Mouse (Mus musculus) midbrain, postnatal 0 days (tissue): ENCODE data around the gene Ptprj. TPM values are rescaled to one million over a fixed set of nuclear protein-coding genes. Genes with fewer than 3 reads are reported as not detected.

Experiments
- ATAC-seq: fragments of 200-750 bp; cut with Nextera tagmentation; 2 replicates; pipeline ENCODE4 v1.8.0; 2017; ENCODE audit warnings: moderate number of reproducible peaks, mild to moderate bottlenecking, moderate TSS enrichment, moderate library complexity; ENCODE audit not compliant: low FRiP score
- DNase-seq: peaks from one replicate; pipeline ENCODE4 v3.0.0-alpha.2; 2015; ENCODE audit warnings: low spot score
- H3K27ac ChIP-seq: fragments of 300-500 bp; sonication (generic); 2 replicates; pipeline ENCODE4 v1.5.1; 2014; ENCODE audit warnings: low read depth, mild to moderate bottlenecking, low read length, mixed read lengths
- H3K27me3 ChIP-seq: fragments of 300-500 bp; sonication (generic); 2 replicates; pipeline ENCODE4 v1.6.1; 2014; ENCODE audit warnings: low read length, control low read depth, mixed read lengths; ENCODE audit not compliant: insufficient read depth
- H3K36me3 ChIP-seq: fragments of 300-500 bp; sonication (generic); 2 replicates; pipeline ENCODE4 v1.6.1; 2014; ENCODE audit warnings: low read length, control low read depth, mixed read lengths; ENCODE audit not compliant: insufficient read depth
- H3K4me1 ChIP-seq: fragments of 300-500 bp; sonication (generic); 2 replicates; pipeline ENCODE4 v1.6.1; 2014; ENCODE audit warnings: mild to moderate bottlenecking, control low read depth, antibody characterized with exemption, low read length, mixed read lengths; ENCODE audit not compliant: insufficient read depth
- H3K4me2 ChIP-seq: fragments of 300-500 bp; sonication (generic); 2 replicates; pipeline ENCODE4 v1.6.1; 2014; ENCODE audit warnings: low read depth, mild to moderate bottlenecking, low read length, mixed read lengths; ENCODE audit not compliant: poor library complexity, severe bottlenecking
- H3K4me3 ChIP-seq: fragments of 300-500 bp; sonication (generic); 2 replicates; pipeline ENCODE4 v1.5.1; 2014; ENCODE audit warnings: low read depth, mild to moderate bottlenecking, low read length, moderate library complexity
- H3K9ac ChIP-seq: fragments of 300-500 bp; sonication (generic); replicated peaks from 2 replicates; pipeline ENCODE4 v1.6.1; 2014; ENCODE audit warnings: mild to moderate bottlenecking, low read length, moderate library complexity, mixed read lengths; ENCODE audit not compliant: poor library complexity, severe bottlenecking
- H3K9me3 ChIP-seq: fragments of 300-500 bp; sonication (generic); 2 replicates; pipeline ENCODE4 v1.6.1; 2016; ENCODE audit warnings: low read length, control low read depth
- CTCF ChIP-seq: IDR thresholded peaks from 2 replicates; pipeline ENCODE4 v1.5.1; 2016; ENCODE audit warnings: antibody characterized with exemption, mild to moderate bottlenecking
- WGBS: fragments of 180-500 bp; shearing (Covaris S2); extraction: QIAGEN DNeasy Blood & Tissue Kit; methylation state at CpG from one replicate; pipeline ENCODE4 v1.1.7; 2014; 5-methylcytosine and 5-hydroxymethylcytosine counted together
- polyA plus RNA-seq: library from polyadenylated mRNA; unstranded; fragments of >200 nt; fragmentation: Nextera tagmentation; extraction: Ambion mirVana; gene quantifications from 2 replicates; pipeline ENCODE4 v1.2.1, GENCODE M21; 2015
- total RNA-seq: library from RNA; depleted of rRNA; stranded (reverse); fragments of >200 nt; gene quantifications from 2 replicates; pipeline ENCODE4 v1.2.3, GENCODE M21; 2014

The Ptprj gene
- total and polyA plus RNA-seq, 2 experiments from 2014 or later: 4.3 to 36.6 TPM

DNA sequence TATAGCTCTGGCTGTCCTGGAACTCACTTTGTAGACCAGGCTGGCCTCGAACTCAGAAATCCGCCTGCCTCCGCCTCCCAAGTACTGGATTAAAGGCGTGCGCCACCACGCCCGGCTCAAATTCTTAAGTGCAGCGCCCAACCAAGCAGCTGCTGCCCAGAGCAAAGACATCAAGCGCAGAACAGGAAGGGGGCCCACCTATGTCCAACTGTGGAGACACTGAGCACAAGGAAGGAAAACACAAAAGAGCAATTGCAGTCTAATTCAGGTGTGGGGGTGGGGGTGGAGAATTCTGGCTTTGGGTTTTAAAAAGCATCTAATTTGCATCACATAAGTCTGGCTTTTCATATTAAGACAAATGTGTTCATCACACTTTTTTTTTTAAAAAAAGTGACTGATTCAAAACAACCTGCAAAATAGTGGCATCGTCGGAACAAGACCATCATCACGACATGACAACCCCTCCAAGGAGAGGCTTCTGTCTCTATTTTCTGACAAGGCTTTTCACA, 20.7 kb downstream of the Ptprj start:
- TF ChIP-seq CTCF: no peak
- no peaks in the 10 kb centered on the region for H3K9me3 ChIP-seq
- ATAC-seq: no peak
- H3K4me1 ChIP-seq: peaks cover 6% of the 10 kb centered on the region; the same call in 1 of the 2 replicates
- H3K9ac ChIP-seq: no peak overlapping the region
- no peak overlapping the region for H3K4me2 ChIP-seq
- H3K27me3 ChIP-seq: no peaks in the 10 kb centered on the region
- H3K36me3 ChIP-seq: no peaks in the 10 kb centered on the region
- no peak overlapping the region for H3K4me3 ChIP-seq
- WGBS: 82% methylated on average over 12 of the region's 12 CpGs
- H3K27ac ChIP-seq: no peak overlapping the region
- DNase-seq: no peak

DNA sequence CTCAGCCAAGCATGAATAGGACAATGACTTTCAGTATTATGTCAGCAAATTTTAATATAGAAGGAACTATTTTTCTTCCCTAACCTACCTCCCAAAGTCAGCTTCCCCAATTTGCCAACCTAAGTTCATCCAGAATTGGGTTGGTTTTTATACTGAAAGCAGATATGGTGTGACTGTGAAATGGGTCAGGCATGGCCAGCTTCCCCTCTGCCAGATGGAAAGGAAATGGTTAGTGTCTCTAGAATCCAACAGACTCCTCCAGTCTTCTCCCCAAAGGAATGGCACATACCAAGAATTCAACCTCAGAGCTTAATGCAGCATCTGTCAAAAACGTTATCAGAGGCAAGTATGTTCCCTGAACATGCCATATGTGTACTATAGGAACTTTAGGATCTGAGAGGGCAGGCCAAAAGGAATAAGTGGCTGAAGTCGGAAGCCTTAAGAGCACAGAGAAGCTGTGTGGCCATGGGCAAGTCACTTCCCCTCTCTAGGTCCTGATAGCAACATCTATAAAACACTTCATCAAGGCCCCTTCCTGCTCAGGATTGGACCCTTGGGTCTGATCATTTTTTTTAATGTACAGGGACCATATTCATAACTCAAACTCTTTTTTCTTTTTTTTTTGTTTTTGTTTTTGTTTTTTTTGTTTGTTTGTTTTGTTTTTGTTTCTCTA, 21.3 kb downstream of the Ptprj start:
- no peak for ATAC-seq
- 76% methylated on average over 2 of the region's 2 CpGs for WGBS

DNA sequence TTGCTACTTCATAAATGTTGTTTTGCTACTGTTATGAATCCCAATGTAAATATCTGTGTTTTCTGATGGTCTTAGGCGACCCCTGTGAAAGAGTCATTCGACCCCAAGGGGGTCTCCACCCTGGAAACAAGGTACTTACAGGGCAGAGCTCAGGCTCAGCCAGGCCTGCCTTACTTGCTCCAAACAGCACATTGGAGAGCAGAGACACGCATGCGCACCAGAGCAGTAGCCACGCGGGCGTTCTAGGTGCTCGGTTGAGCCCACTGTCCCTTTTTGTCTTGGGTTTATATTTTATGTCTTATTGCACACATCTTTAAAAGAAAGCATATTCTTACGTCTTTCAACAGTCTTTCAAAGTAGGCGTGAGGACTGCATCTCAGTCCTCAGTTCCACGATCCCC, 22.1 kb downstream of the Ptprj start:
- H3K4me1 ChIP-seq: peaks cover 6% of the 10 kb centered on the region; the same call in 1 of the 2 replicates
- WGBS: 88% methylated on average over 11 of the region's 11 CpGs
- DNase-seq: no peak
- no peak overlapping the region for H3K27ac ChIP-seq
- no peak overlapping the region for H3K4me2 ChIP-seq
- TF ChIP-seq CTCF: no peak
- no peaks in the 10 kb centered on the region for H3K27me3 ChIP-seq
- H3K4me3 ChIP-seq: no peak overlapping the region
- H3K9me3 ChIP-seq: no peaks in the 10 kb centered on the region
- no peak for ATAC-seq
- H3K36me3 ChIP-seq: no peaks in the 10 kb centered on the region
- H3K9ac ChIP-seq: no peak overlapping the region

More for the DNA sequence above, 21.3 kb downstream of the Ptprj start:
- Histone ChIP-seq H3K27me3 (no peaks in the 10 kb centered on the region), H3K36me3 (no peaks in the 10 kb centered on the region), H3K27ac (no peak overlapping the region), H3K4me2 (no peak overlapping the region), H3K9ac (no peak overlapping the region), H3K4me3 (no peak overlapping the region), H3K4me1 (peaks cover 6% of the 10 kb centered on the region; the same call in 1 of the 2 replicates), H3K9me3 (no peaks in the 10 kb centered on the region)
- no peak for TF ChIP-seq CTCF
- DNase-seq: no peak

DNA sequence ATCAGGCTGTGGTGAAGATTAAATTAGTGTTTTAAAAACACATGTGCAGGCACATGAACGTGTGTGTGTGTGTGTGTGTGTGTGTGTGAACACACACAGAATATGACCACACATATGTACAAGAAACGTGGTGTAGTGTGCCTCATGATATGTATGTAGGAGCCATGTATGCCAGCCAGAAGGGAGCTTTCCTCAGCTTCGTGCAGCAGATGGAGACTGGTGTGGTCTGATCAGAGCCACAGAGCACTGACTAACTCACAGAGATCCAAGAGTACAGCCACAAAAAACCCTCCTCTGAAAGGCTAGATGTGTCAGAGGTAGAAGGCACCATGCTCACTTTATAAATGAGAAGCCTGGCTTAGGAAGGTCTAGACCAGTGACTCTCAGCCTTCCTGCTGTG, 22.5 kb downstream of the Ptprj start:
- no peak overlapping the region for H3K27ac ChIP-seq
- no peak overlapping the region for H3K4me2 ChIP-seq
- H3K4me3 ChIP-seq: no peak overlapping the region
- no peak overlapping the region for H3K9ac ChIP-seq
- no peaks in the 10 kb centered on the region for H3K36me3 ChIP-seq
- no peak for ATAC-seq
- TF ChIP-seq CTCF: no peak
- peaks cover 6% of the 10 kb centered on the region; the same call in 1 of the 2 replicates for H3K4me1 ChIP-seq
- no peak for DNase-seq
- H3K27me3 ChIP-seq: no peaks in the 10 kb centered on the region
- 86% methylated on average over 3 of the region's 3 CpGs for WGBS
- H3K9me3 ChIP-seq: no peaks in the 10 kb centered on the region

DNA sequence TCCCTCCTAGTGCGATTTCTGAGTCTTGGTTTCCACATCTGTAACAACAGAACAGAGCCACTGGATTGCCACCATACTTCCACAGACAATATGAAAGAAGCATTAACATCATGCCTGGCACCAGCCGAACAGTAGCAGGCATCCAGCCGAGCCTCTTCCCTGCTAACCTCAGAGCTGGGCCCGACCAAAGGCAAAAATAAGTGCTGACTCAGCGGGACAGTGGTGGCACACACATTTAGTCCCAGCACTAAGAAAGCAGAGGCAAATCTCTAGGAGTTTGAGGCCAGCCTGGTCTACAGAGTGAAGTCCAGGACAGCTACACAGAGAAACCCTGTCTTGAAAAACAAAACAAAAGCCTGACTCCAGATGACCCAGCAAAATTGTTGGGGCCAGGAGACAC, 24.7 kb downstream of the Ptprj start:
- Histone ChIP-seq H3K27ac (no peak overlapping the region), H3K4me1 (peaks cover 5% of the 10 kb centered on the region; the same call in 1 of the 2 replicates), H3K27me3 (no peaks in the 10 kb centered on the region), H3K9me3 (no peaks in the 10 kb centered on the region), H3K36me3 (no peaks in the 10 kb centered on the region), H3K4me2 (no peak overlapping the region), H3K9ac (no peak overlapping the region), H3K4me3 (no peak overlapping the region)
- 82% methylated on average over 5 of the region's 5 CpGs for WGBS
- ATAC-seq: no peak
- no peak for TF ChIP-seq CTCF
- no peak for DNase-seq

DNA sequence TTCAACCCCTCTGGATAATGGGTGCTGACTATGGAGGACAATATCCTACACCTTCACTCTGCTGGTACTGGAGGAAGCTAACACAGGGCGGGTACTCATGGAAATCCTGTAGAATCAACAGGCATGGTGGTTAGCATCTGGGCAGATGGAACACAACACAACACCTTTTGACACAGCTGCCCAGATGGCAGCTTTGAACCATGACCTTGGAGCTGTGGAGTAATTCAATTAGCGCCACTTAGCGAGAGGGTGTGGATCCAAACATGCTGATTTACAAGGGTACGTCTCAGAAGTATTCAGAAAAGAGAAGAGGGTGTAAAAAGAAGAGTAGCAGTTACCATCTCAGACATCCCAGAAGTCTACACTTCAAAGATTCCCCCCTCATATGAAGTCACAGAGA, 25.6 kb downstream of the Ptprj start:
- no peak overlapping the region for H3K9ac ChIP-seq
- no peaks in the 10 kb centered on the region for H3K36me3 ChIP-seq
- no peak for TF ChIP-seq CTCF
- DNase-seq (no peak), ATAC-seq (no peak)
- no peak overlapping the region for H3K4me2 ChIP-seq
- 94% methylated on average over 4 of the region's 4 CpGs for WGBS
- H3K4me1 ChIP-seq: no peaks in the 10 kb centered on the region
- H3K27ac ChIP-seq: no peak overlapping the region
- no peak overlapping the region for H3K4me3 ChIP-seq
- H3K27me3 ChIP-seq: no peaks in the 10 kb centered on the region
- H3K9me3 ChIP-seq: no peaks in the 10 kb centered on the region
